27 mouse cellular contexts compared by ENCODE assay signal in genomic region chr15:36338766-36339165, GRCm38 (mm10).
DNase-seq lines count a peak whose midpoint lies in the region; ATAC-seq lines count a peak whose summit lies in the region.
"Had no signal": no experiment of that assay in that cellular context is flagged by ENCODE, and none has a peak within 500 bp of the region (broad histone marks: within the 10 kb centered on the region; RNA-seq: fewer than 3 reads in every experiment).

No protein-coding gene starts in this region.

- no peaks in the 10 kb centered on the region for H3K9me3 ChIP-seq in heart, embryonic 10.5 days
- no peaks in the 10 kb centered on the region for H3K9me3 ChIP-seq in liver, embryonic 15.5 days (replicated peaks)
- H3K9me3 ChIP-seq: embryonic facial prominence, embryonic 13.5 days; forebrain, embryonic 12.5 days; heart, embryonic 15.5 days; limb, embryonic 15.5 days; lung, embryonic 15.5 days; midbrain, embryonic 12.5 days; neural tube, embryonic 13.5 days had no signal

- WGBS in heart, embryonic 10.5 days: 83% methylated on average over 2 of the region's 2 CpGs
- 66% methylated on average over 2 of the region's 2 CpGs for WGBS in liver, embryonic 15.5 days (ENCODE audit: insufficient replicate concordance)

- H3K36me3 ChIP-seq in heart, embryonic 10.5 days: no peaks in the 10 kb centered on the region
- no peaks in the 10 kb centered on the region for H3K36me3 ChIP-seq in liver, embryonic 15.5 days (replicated peaks)
- H3K36me3 ChIP-seq: embryonic facial prominence, embryonic 13.5 days; forebrain, embryonic 12.5 days; heart, embryonic 15.5 days; limb, embryonic 15.5 days; lung, embryonic 15.5 days; midbrain, embryonic 12.5 days; neural tube, embryonic 13.5 days had no signal

- peaks cover 3% of the 10 kb centered on the region; the same call in 1 of the 2 replicates for H3K4me1 ChIP-seq in heart, embryonic 10.5 days
- peaks cover 47% of the 10 kb centered on the region for H3K4me1 ChIP-seq in liver, embryonic 15.5 days (replicated peaks)
- H3K4me1 ChIP-seq: forebrain, embryonic 12.5 days; limb, embryonic 15.5 days; midbrain, embryonic 12.5 days; neural tube, embryonic 13.5 days had no signal

- peak; percentile 3 for DNase-seq in heart, embryonic 10.5 days (ENCODE audit: low spot score)
- DNase-seq in heart, postnatal 36 days: no peak
- peak; percentile 22 for DNase-seq in liver
- DNase-seq in layer of hippocampus, adult 8-10 months (ENCODE audit: low spot score in 2 of 2): no peak
- DNase-seq in right cerebral cortex, postnatal 14 days: no peak
- DNase-seq in heart, postnatal 25 days (ENCODE audit: low spot score): no peak
- no peak for DNase-seq in left cerebral cortex, postnatal 36 days (ENCODE audit: low spot score in 2 of 2)
- DNase-seq: adrenal gland, adult 8-10 months; cerebellum, adult 18-20 months; cerebellum, postnatal 10 days; gastrocnemius, postnatal 10 days; kidney, postnatal 14 days; left cerebral cortex, postnatal 4 days; thymus, postnatal 36 days had no signal

- peak overlapping the region; percentile 40; the same call in 1 of the 2 replicates for H3K9ac ChIP-seq in liver, embryonic 15.5 days
- H3K9ac ChIP-seq: embryonic facial prominence, embryonic 13.5 days; forebrain, embryonic 12.5 days; heart, embryonic 15.5 days; hindbrain, embryonic 14.5 days; limb, embryonic 15.5 days; lung, embryonic 15.5 days; midbrain, embryonic 12.5 days; neural tube, embryonic 13.5 days had no signal

- H3K27ac ChIP-seq in heart, embryonic 10.5 days: no peak overlapping the region
- H3K27ac ChIP-seq in liver, embryonic 15.5 days (replicated peaks): peak overlapping the region; percentile 87
- H3K27ac ChIP-seq: embryonic facial prominence, embryonic 13.5 days; forebrain, embryonic 12.5 days; heart, embryonic 15.5 days; hindbrain, embryonic 14.5 days; limb, embryonic 15.5 days; lung, embryonic 15.5 days; midbrain, embryonic 12.5 days; neural tube, embryonic 13.5 days had no signal

- H3K4me2 ChIP-seq in liver, embryonic 15.5 days: peak overlapping the region; percentile 47
- H3K4me2 ChIP-seq: embryonic facial prominence, embryonic 13.5 days; forebrain, embryonic 12.5 days; heart, embryonic 15.5 days; hindbrain, embryonic 14.5 days; limb, embryonic 15.5 days; lung, embryonic 15.5 days; midbrain, embryonic 12.5 days; neural tube, embryonic 13.5 days had no signal

- no peak overlapping the region for H3K4me3 ChIP-seq in heart, embryonic 10.5 days
- no peak overlapping the region for H3K4me3 ChIP-seq in liver, embryonic 15.5 days (replicated peaks)
- H3K4me3 ChIP-seq: embryonic facial prominence, embryonic 13.5 days; erythroblast, embryonic 14.5 days; forebrain, embryonic 12.5 days; heart, embryonic 15.5 days; limb, embryonic 15.5 days; lung, embryonic 15.5 days; midbrain, embryonic 12.5 days; myocyte; neural tube, embryonic 13.5 days had no signal

- intact Hi-C loops in heart, postnatal 36 days (cut with DNase I): no loop called here
- intact Hi-C loops in heart, postnatal 25 days (cut with DNase I): no loop called here
- intact Hi-C loops in left cerebral cortex, postnatal 36 days (cut with DNase I): no loop called here

- ATAC-seq in liver, embryonic 15.5 days (ENCODE audit: insufficient read depth): peak; percentile 100
- ATAC-seq: intestine, postnatal 0 days had no signal

- H3K27me3 ChIP-seq in heart, embryonic 10.5 days (ENCODE audit: insufficient read depth, poor library complexity, severe bottlenecking): no peaks in the 10 kb centered on the region
- peaks cover 41% of the 10 kb centered on the region for H3K27me3 ChIP-seq in liver, embryonic 15.5 days
- H3K27me3 ChIP-seq: CH12.LX; embryonic facial prominence, embryonic 13.5 days; forebrain, embryonic 12.5 days; heart, embryonic 15.5 days; limb, embryonic 15.5 days; lung, embryonic 15.5 days; midbrain, embryonic 12.5 days; neural tube, embryonic 13.5 days had no signal

Comparison
In these comparisons a context has a peak if more than half of its experiments do, and no peak if none do; other contexts are left out.
1. DNase-seq: peak in heart, embryonic 10.5 days (single experiment) and liver (single experiment); none in heart, postnatal 36 days (0 of 2), layer of hippocampus, adult 8-10 months (0 of 2), right cerebral cortex, postnatal 14 days (single experiment), heart, postnatal 25 days (single experiment) and left cerebral cortex, postnatal 36 days (0 of 2).